ENCODE assay signal across 10 mouse cellular contexts in genomic region chrX:144153523-144153922, GRCm38 (mm10). TPM values are rescaled to one million over a fixed set of nuclear protein-coding genes. Genes with fewer than 3 reads are reported as not detected.
DNase-seq lines count a peak whose midpoint lies in the region; ATAC-seq and TF ChIP-seq lines count a peak whose summit lies in the region.
"Had no signal": no experiment of that assay in that cellular context is flagged by ENCODE, and none has a peak within 500 bp of the region (broad histone marks: within the 10 kb centered on the region; RNA-seq: fewer than 3 reads in every experiment).

Gene A730046J19Rik (plus strand): TSS chrX:144153695.

- H3K4me1 ChIP-seq in hindbrain, embryonic 12.5 days = no peaks in the 10 kb centered on the region
- H3K4me1 ChIP-seq in hindbrain, embryonic 11.5 days (replicated peaks; ENCODE audit: control insufficient read depth, insufficient read depth, low read length) = no peaks in the 10 kb centered on the region
- H3K4me1 ChIP-seq in embryonic facial prominence, embryonic 13.5 days = no peaks in the 10 kb centered on the region
- no peaks in the 10 kb centered on the region for H3K4me1 ChIP-seq in hindbrain, postnatal 0 days (ENCODE audit: insufficient read depth, low read length)
- H3K4me1 ChIP-seq in midbrain, embryonic 15.5 days = no peaks in the 10 kb centered on the region

- H3K4me2 ChIP-seq in hindbrain, embryonic 12.5 days (replicated peaks) = 0 out of 2 replicates have a peak within 1 kb of the TSS, but pooled peaks have one; percentile 21
- no peak within 1 kb of the TSS for H3K4me2 ChIP-seq in hindbrain, embryonic 11.5 days (replicated peaks; ENCODE audit: low read depth, low read length)
- peak within 1 kb of the TSS; percentile 45 for H3K4me2 ChIP-seq in embryonic facial prominence, embryonic 13.5 days
- H3K4me2 ChIP-seq in hindbrain, postnatal 0 days (ENCODE audit: low read depth, low read length) = peak within 1 kb of the TSS; percentile 51
- H3K4me2 ChIP-seq in midbrain, embryonic 15.5 days = peak within 1 kb of the TSS; percentile 45

- H3K9ac ChIP-seq in hindbrain, embryonic 12.5 days = no peak within 1 kb of the TSS
- H3K9ac ChIP-seq in hindbrain, embryonic 11.5 days (ENCODE audit: low read depth, low read length) = no peak within 1 kb of the TSS
- H3K9ac ChIP-seq in embryonic facial prominence, embryonic 13.5 days = no peak within 1 kb of the TSS
- H3K9ac ChIP-seq in hindbrain, postnatal 0 days (replicated peaks; ENCODE audit: low read length) = no peak within 1 kb of the TSS
- H3K9ac ChIP-seq in midbrain, embryonic 15.5 days = no peak within 1 kb of the TSS

- H3K27me3 ChIP-seq in hindbrain, embryonic 12.5 days = no peaks in the 10 kb centered on the region
- H3K27me3 ChIP-seq in hindbrain, embryonic 11.5 days (ENCODE audit: control insufficient read depth, insufficient read depth, low read length) = no peaks in the 10 kb centered on the region
- H3K27me3 ChIP-seq in embryonic facial prominence, embryonic 13.5 days = peaks cover 23% of the 10 kb centered on the region
- H3K27me3 ChIP-seq in hindbrain, postnatal 0 days (ENCODE audit: insufficient read depth, low read length) = no peaks in the 10 kb centered on the region
- H3K27me3 ChIP-seq in midbrain, embryonic 15.5 days (replicated peaks) = no peaks in the 10 kb centered on the region

- H3K9me3 ChIP-seq in hindbrain, embryonic 12.5 days (replicated peaks) = no peaks in the 10 kb centered on the region
- no peaks in the 10 kb centered on the region for H3K9me3 ChIP-seq in hindbrain, embryonic 11.5 days (ENCODE audit: control insufficient read depth, low read length)
- no peaks in the 10 kb centered on the region for H3K9me3 ChIP-seq in embryonic facial prominence, embryonic 13.5 days
- H3K9me3 ChIP-seq in hindbrain, postnatal 0 days (ENCODE audit: low read length) = no peaks in the 10 kb centered on the region
- no peaks in the 10 kb centered on the region for H3K9me3 ChIP-seq in midbrain, embryonic 15.5 days

- no peak within 1 kb of the TSS for H3K4me3 ChIP-seq in hindbrain, embryonic 12.5 days
- no peak within 1 kb of the TSS for H3K4me3 ChIP-seq in hindbrain, embryonic 11.5 days (ENCODE audit: low read depth, low read length)
- H3K4me3 ChIP-seq in embryonic facial prominence, embryonic 13.5 days = peak within 1 kb of the TSS; percentile 17
- H3K4me3 ChIP-seq in hindbrain, postnatal 0 days (ENCODE audit: low read length) = peak within 1 kb of the TSS; percentile 25
- peak within 1 kb of the TSS; percentile 17 for H3K4me3 ChIP-seq in midbrain, embryonic 15.5 days

- H3K36me3 ChIP-seq in hindbrain, embryonic 12.5 days = no peaks in the 10 kb centered on the region
- H3K36me3 ChIP-seq in hindbrain, embryonic 11.5 days (ENCODE audit: control insufficient read depth, insufficient read depth, low read length) = no peaks in the 10 kb centered on the region
- no peaks in the 10 kb centered on the region for H3K36me3 ChIP-seq in embryonic facial prominence, embryonic 13.5 days
- no peaks in the 10 kb centered on the region for H3K36me3 ChIP-seq in hindbrain, postnatal 0 days (ENCODE audit: insufficient read depth, low read length)
- H3K36me3 ChIP-seq in midbrain, embryonic 15.5 days (replicated peaks) = no peaks in the 10 kb centered on the region

- H3K27ac ChIP-seq in hindbrain, embryonic 12.5 days = no peak within 1 kb of the TSS
- H3K27ac ChIP-seq in hindbrain, embryonic 11.5 days (ENCODE audit: low read depth, low read length) = no peak within 1 kb of the TSS
- no peak within 1 kb of the TSS for H3K27ac ChIP-seq in embryonic facial prominence, embryonic 13.5 days
- H3K27ac ChIP-seq in hindbrain, postnatal 0 days = no peak within 1 kb of the TSS
- no peak within 1 kb of the TSS for H3K27ac ChIP-seq in midbrain, embryonic 15.5 days

- DNase-seq in hindbrain, embryonic 11.5 days (ENCODE audit: low spot score) = no peak
- DNase-seq in hindbrain, postnatal 0 days (ENCODE audit: low spot score) = peak; percentile 7
- no peak for DNase-seq in urinary bladder, postnatal 10 days (ENCODE audit: low spot score)
- DNase-seq in layer of hippocampus, adult 8-10 months (ENCODE audit: low spot score in 2 of 2) = no peak
- DNase-seq in cerebellum, adult 18-20 months = no peak

- ATAC-seq in hindbrain, embryonic 12.5 days (ENCODE audit: low FRiP score) = no peak
- no peak for ATAC-seq in hindbrain, embryonic 11.5 days (ENCODE audit: low FRiP score)
- no peak for ATAC-seq in embryonic facial prominence, embryonic 13.5 days (ENCODE audit: insufficient number of reproducible peaks, insufficient read depth, low FRiP score, low TSS enrichment, low read depth)
- no peak for ATAC-seq in hindbrain, postnatal 0 days
- ATAC-seq in midbrain, embryonic 15.5 days (replicated peaks) = no peak

- WGBS in hindbrain, embryonic 12.5 days = 35% methylated on average over 8 of the region's 8 CpGs
- WGBS in hindbrain, embryonic 11.5 days = 31% methylated on average over 8 of the region's 8 CpGs
- WGBS in embryonic facial prominence, embryonic 13.5 days = 27% methylated on average over 8 of the region's 8 CpGs
- 26% methylated on average over 8 of the region's 8 CpGs for WGBS in hindbrain, postnatal 0 days
- 24% methylated on average over 8 of the region's 8 CpGs for WGBS in midbrain, embryonic 15.5 days

- TF ChIP-seq CTCF in hindbrain, postnatal 0 days (IDR thresholded peaks at IDR 0.05; ENCODE audit: low read depth) = no peak

RNA-seq across cellular contexts. Expression of gene A730046J19Rik, which starts in this region (rescaled TPM):
- 0.19 and 0.29 TPM in 2 replicates for polyA plus RNA-seq in hindbrain, embryonic 12.5 days (2016; fragmentation: Nextera tagmentation; extraction: Ambion mirVana)
- 0.19 and 0.31 TPM in 2 replicates for polyA plus RNA-seq in hindbrain, embryonic 11.5 days (2014; fragmentation: Nextera tagmentation; extraction: Ambion mirVana)
- polyA plus RNA-seq in embryonic facial prominence, embryonic 13.5 days (2015; fragmentation: Nextera tagmentation; extraction: Ambion mirVana) = 0.15 and 0.30 TPM in 2 replicates
- total RNA-seq in hindbrain, postnatal 0 days (2014; rRNA removed) = 0.26 and 0.29 TPM in 2 replicates
- polyA plus RNA-seq in hindbrain, postnatal 0 days (2015; fragmentation: Nextera tagmentation; extraction: Ambion mirVana) = 0.58 and 0.79 TPM in 2 replicates
- polyA plus RNA-seq in midbrain, embryonic 15.5 days (2015; fragmentation: Nextera tagmentation; extraction: Ambion mirVana) = 0.43 and 0.51 TPM in 2 replicates
- under 1 TPM; 0.09 to 0.24 (median 0.15) TPM for total RNA-seq in layer of hippocampus, adult 8-10 months (2022)
- total RNA-seq: gastrocnemius, adult 18-20 months; liver, adult 2 months had no signal
- polyA plus RNA-seq: liver, adult 2 months had no signal

Comparison
In these comparisons a context has a peak if more than half of its experiments do, and no peak if none do; other contexts are left out.
1. Peak in DNase-seq, H3K4me3 ChIP-seq and H3K4me2 ChIP-seq in hindbrain, postnatal 0 days; RNA of the gene not detected or under 1 TPM.
2. H3K4me3 ChIP-seq: peak in embryonic facial prominence, embryonic 13.5 days (single experiment) and midbrain, embryonic 15.5 days (single experiment); none in hindbrain, embryonic 12.5 days (single experiment) and hindbrain, embryonic 11.5 days (single experiment).